Mouse (Mus musculus): ENCODE results near the gene Ccdc6. TPM values are rescaled to one million over a fixed set of nuclear protein-coding genes. Genes with fewer than 3 reads are reported as not detected.
"Not testable (repeated sequence)": the region's sequence is repeated elsewhere in the genome, so short reads cannot be mapped to it uniquely, and the experiment has no call there.

Ccdc6 gene
- polyA plus RNA-seq, 1 experiment from 2014 or later, result 35.3 TPM

- CTCF ChIA-PET, result no interaction called here
- in situ Hi-C loops (cut with MboI; ENCODE audit: low pct_unique_long_range_greater_than_20kb), result loop anchor here (5.0 to 10.0 kb wide), 2 partner anchors 88 to 366 kb away; no protein-coding TSS in a partner anchor
- H3K27me3 ChIP-seq, result no peaks in the 10 kb centered on the region
- POLR2A ChIA-PET, result no interaction called here
- ATAC-seq, result no peak
- TF ChIP-seq CTCF (IDR thresholded peaks at IDR 0.05), result no peak
- DNase-seq (ENCODE audit: low read depth, low spot score), result no peak
These were observed 102.1 kb downstream of the Ccdc6 start for GRCm38 (mm10) chr10:70198951-70199463.

- in situ Hi-C loops (cut with MboI; ENCODE audit: low pct_unique_long_range_greater_than_20kb), result loop anchor here (5.0 to 10.0 kb wide), 2 partner anchors 88 to 365 kb away; no protein-coding TSS in a partner anchor
- ATAC-seq (no peak), DNase-seq (ENCODE audit: low read depth, low spot score) (no peak)
- H3K27me3 ChIP-seq, result no peaks in the 10 kb centered on the region
- ChIA-PET CTCF (no interaction called here), POLR2A (no interaction called here)
- no peak for TF ChIP-seq CTCF (IDR thresholded peaks at IDR 0.05)
These were observed 102.7 kb downstream of the Ccdc6 start for GRCm38 (mm10) chr10:70199466-70200210.

- ATAC-seq, result no peak
- in situ Hi-C loops (cut with MboI; ENCODE audit: low pct_unique_long_range_greater_than_20kb), result no loop called here
- ChIA-PET POLR2A (no interaction called here), CTCF (interaction anchor here (1.0 kb wide), 1 partner anchor 14 kb away, joined by 3 read pairs; no protein-coding TSS in a partner anchor)
- no peak for DNase-seq (ENCODE audit: low read depth, low spot score)
- TF ChIP-seq CTCF (IDR thresholded peaks at IDR 0.05), result no peak
- no peaks in the 10 kb centered on the region for H3K27me3 ChIP-seq
These were observed 104.1 kb downstream of the Ccdc6 start for GRCm38 (mm10) chr10:70200889-70201500.

GRCm38 (mm10) chr10:70204505-70205399, 107.8 kb downstream of the Ccdc6 start, which contains the start of gene Mrln:
Gene Mrln, plus strand, starts transcription at chr10:70204664.
- DNase-seq (ENCODE audit: low read depth, low spot score) (peak; percentile 78), ATAC-seq (peak; percentile 82)
- POLR2A ChIA-PET, result interaction anchor here (1.4 kb wide), 1 partner anchor 21 kb away, joined by 3 read pairs; no protein-coding TSS in a partner anchor
- H3K27me3 ChIP-seq, result no peaks in the 10 kb centered on the region
- TF ChIP-seq CTCF (IDR thresholded peaks at IDR 0.05), result no peak
- CTCF ChIA-PET, result interaction anchor here (0.6 to 1.2 kb wide), 2 partner anchors 92 to 246 kb away, joined by 3 to 4 read pairs; no protein-coding TSS in a partner anchor
- in situ Hi-C loops (cut with MboI; ENCODE audit: low pct_unique_long_range_greater_than_20kb), result no loop called here

GRCm38 (mm10) chr10:70211281-70211680, 114.4 kb downstream of the Ccdc6 start:
- in situ Hi-C loops (cut with MboI; ENCODE audit: low pct_unique_long_range_greater_than_20kb), result no loop called here
- DNase-seq (ENCODE audit: low read depth, low spot score), result no peak
- TF ChIP-seq CTCF (IDR thresholded peaks at IDR 0.05), result no peak
- POLR2A ChIA-PET, result no interaction called here
- no peaks in the 10 kb centered on the region for H3K27me3 ChIP-seq
- ATAC-seq, result no peak
- CTCF ChIA-PET, result no interaction called here

GRCm38 (mm10) chr10:70220971-70221370, 124.0 kb downstream of the Ccdc6 start:
- peaks cover 6% of the 10 kb centered on the region for H3K27me3 ChIP-seq
- POLR2A ChIA-PET, result no interaction called here
- DNase-seq (ENCODE audit: low read depth, low spot score) (no peak), ATAC-seq (no peak)
- in situ Hi-C loops (cut with MboI; ENCODE audit: low pct_unique_long_range_greater_than_20kb), result no loop called here
- CTCF ChIA-PET, result no interaction called here
- no peak for TF ChIP-seq CTCF (IDR thresholded peaks at IDR 0.05)

- H3K27me3 ChIP-seq, result peaks cover 12% of the 10 kb centered on the region
- ATAC-seq; DNase-seq (ENCODE audit: low read depth, low spot score); CTCF ChIA-PET; in situ Hi-C loops (cut with MboI; ENCODE audit: low pct_unique_long_range_greater_than_20kb); POLR2A ChIA-PET: not testable (repeated sequence)
These were observed 125.3 kb downstream of the Ccdc6 start for GRCm38 (mm10) chr10:70222231-70222630.

GRCm38 (mm10) chr10:70224571-70224970, 127.7 kb downstream of the Ccdc6 start:
- in situ Hi-C loops (cut with MboI; ENCODE audit: low pct_unique_long_range_greater_than_20kb), result no loop called here
- H3K27me3 ChIP-seq, result peaks cover 11% of the 10 kb centered on the region
- ATAC-seq (no peak), DNase-seq (ENCODE audit: low read depth, low spot score) (no peak)
- no peak for TF ChIP-seq CTCF (IDR thresholded peaks at IDR 0.05)
- ChIA-PET CTCF (no interaction called here), POLR2A (no interaction called here)

- no peak for TF ChIP-seq CTCF (IDR thresholded peaks at IDR 0.05)
- CTCF ChIA-PET, result interaction anchor here (0.7 kb wide), 1 partner anchor 15 kb away, joined by 3 read pairs; no protein-coding TSS in a partner anchor
- in situ Hi-C loops (cut with MboI; ENCODE audit: low pct_unique_long_range_greater_than_20kb), result no loop called here
These were observed 128.8 kb downstream of the Ccdc6 start for GRCm38 (mm10) chr10:70225760-70226159.

GRCm38 (mm10) chr10:70226608-70227007, 129.7 kb downstream of the Ccdc6 start:
- no peak for DNase-seq (ENCODE audit: low read depth, low spot score)
- no peak for ATAC-seq
- CTCF ChIA-PET, result no interaction called here
- TF ChIP-seq CTCF (IDR thresholded peaks at IDR 0.05), result no peak
- POLR2A ChIA-PET, result no interaction called here
- in situ Hi-C loops (cut with MboI; ENCODE audit: low pct_unique_long_range_greater_than_20kb), result no loop called here
- H3K27me3 ChIP-seq, result peaks cover 11% of the 10 kb centered on the region

More at GRCm38 (mm10) chr10:70225760-70226159, 128.8 kb downstream of the Ccdc6 start:
- POLR2A ChIA-PET, result no interaction called here
- H3K27me3 ChIP-seq, result peaks cover 11% of the 10 kb centered on the region
- DNase-seq (ENCODE audit: low read depth, low spot score) (no peak), ATAC-seq (no peak)

All from Patski (cell line).